Mouse (Mus musculus) right cerebral cortex, postnatal 36 days (tissue): ENCODE results near the gene Cep70.

Experiments used
- DNase-seq, 2 experiments: peaks; one replicate each; pipeline ENCODE4 v3.0.0; 2022; ENCODE audit warnings: low spot score in 2 of 2, mixed read lengths in 1 of 2

The Cep70 gene

GRCm38 (mm10) chr9:99319343-99319951, 76.3 kb downstream of the Cep70 start:
- DNase-seq, result no peak

- no peak for DNase-seq
Measured at GRCm38 (mm10) chr9:99320006-99320405, 76.8 kb downstream of the Cep70 start.

GRCm38 (mm10) chr9:99325208-99325929, 82.2 kb downstream of the Cep70 start:
- DNase-seq, result no peak

GRCm38 (mm10) chr9:99325961-99326360, 82.8 kb downstream of the Cep70 start:
- DNase-seq, result no peak

GRCm38 (mm10) chr9:99326881-99327280, 83.7 kb downstream of the Cep70 start:
- no peak for DNase-seq

GRCm38 (mm10) chr9:99336538-99336937, 93.4 kb downstream of the Cep70 start:
- DNase-seq, result no peak

GRCm38 (mm10) chr9:99338293-99338692, 95.1 kb downstream of the Cep70 start:
- no peak for DNase-seq

GRCm38 (mm10) chr9:99339182-99339581, 96.0 kb downstream of the Cep70 start:
- no peak for DNase-seq

- no peak for DNase-seq
Measured at GRCm38 (mm10) chr9:99340126-99340525, 97.0 kb downstream of the Cep70 start.

- DNase-seq, result no peak
Measured at GRCm38 (mm10) chr9:99341600-99341999, 98.4 kb downstream of the Cep70 start.

GRCm38 (mm10) chr9:99345351-99345792, 102.2 kb downstream of the Cep70 start:
- DNase-seq, result peak; percentile 62 to 69
